Mouse (Mus musculus): ENCODE results near the gene Fto. TPM values are rescaled to one million over a fixed set of nuclear protein-coding genes. Genes with fewer than 3 reads are reported as not detected.

Gene Fto
- polyA plus RNA-seq (2016; fragmentation: Nextera tagmentation; extraction: Ambion mirVana), result 102 and 109 TPM in 2 replicates

DNA sequence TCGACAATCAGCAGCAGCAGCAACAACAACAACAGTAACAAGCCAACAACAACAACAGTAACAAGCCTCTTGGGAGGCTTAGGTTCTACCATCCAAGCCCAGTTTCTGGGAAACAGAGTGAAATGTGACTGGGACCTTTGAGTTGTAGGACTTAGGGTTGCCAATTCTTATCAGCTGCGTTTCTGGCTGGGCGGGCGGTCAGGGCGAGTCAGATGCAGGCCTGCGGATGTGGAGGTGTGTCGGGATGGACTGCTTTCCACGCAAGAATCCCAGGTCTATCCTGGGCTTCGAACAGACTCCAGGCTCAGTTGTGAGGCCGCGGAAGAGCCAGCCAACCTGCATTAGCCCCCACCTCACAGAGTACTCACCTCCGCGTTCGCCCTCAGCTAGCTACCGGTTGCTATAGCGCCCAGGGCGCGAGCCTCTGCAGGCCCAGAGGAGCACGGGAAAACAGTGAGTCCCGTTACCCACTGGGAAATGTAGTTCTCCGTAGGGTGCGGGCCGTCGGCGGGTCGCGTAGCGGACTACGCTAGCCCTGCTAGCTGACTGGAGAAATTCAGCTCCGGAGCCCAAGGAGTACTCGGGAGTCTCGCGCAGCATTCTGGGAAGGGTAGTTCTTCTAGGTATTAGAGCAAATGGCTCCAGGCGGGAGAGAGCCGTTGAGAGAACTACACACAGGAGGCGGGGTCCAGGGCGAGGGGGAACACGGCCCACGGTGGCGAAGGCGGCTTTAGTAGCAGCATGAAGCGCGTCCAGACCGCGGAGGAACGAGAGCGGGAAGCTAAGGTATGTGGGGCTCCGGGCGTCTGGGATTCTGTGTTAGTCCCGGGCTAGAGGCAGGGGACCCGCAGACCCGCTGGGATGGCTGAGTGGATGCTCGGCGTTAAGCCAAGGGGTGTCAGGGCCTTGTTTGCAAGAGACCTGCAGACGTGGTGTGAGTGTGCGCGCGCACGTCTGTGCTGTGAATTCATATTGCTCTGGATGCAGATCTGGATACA, at the start of gene Fto, which contains the start of gene Rpgrip1l:
Gene Fto (plus strand): TSS at position 691 of the 998 bp plus-strand sequence.
Gene Rpgrip1l (minus strand): TSS at position 428 of the 998 bp plus-strand sequence.
- 1% methylated on average over 59 of the region's 59 CpGs for WGBS

GRCm38 (mm10) chr8:91263939-91264338, 49.4 kb upstream of the Fto start:
- Histone ChIP-seq H3K27ac (no peak overlapping the region), H3K4me3 (no peak overlapping the region), H3K4me1 (no peaks in the 10 kb centered on the region), H3K36me3 (no peaks in the 10 kb centered on the region), H3K9me3 (no peaks in the 10 kb centered on the region), H3K9ac (no peak overlapping the region), H3K4me2 (replicated peaks) (no peak overlapping the region), H3K27me3 (replicated peaks) (no peaks in the 10 kb centered on the region)
- WGBS, result 82% methylated on average over 3 of the region's 3 CpGs
- no peak for ATAC-seq (ENCODE audit: low FRiP score, low read depth)

More for the DNA sequence above, at the start of gene Fto, which contains the start of gene Rpgrip1l:
- no peaks in the 10 kb centered on the region for H3K27me3 ChIP-seq (replicated peaks)
- peak within 1 kb of the TSS; percentile 87 for H3K4me2 ChIP-seq (replicated peaks)
- peak within 1 kb of the TSS; percentile 85 for H3K9ac ChIP-seq
- no peak within 1 kb of the TSS for H3K27ac ChIP-seq
- H3K36me3 ChIP-seq, result 0 out of 2 replicates have a peak, but pooled peaks cover 3% of the 10 kb centered on the region
- peak within 1 kb of the TSS; percentile 70 for H3K4me3 ChIP-seq
- H3K4me1 ChIP-seq, result peaks cover 21% of the 10 kb centered on the region
- H3K9me3 ChIP-seq, result no peaks in the 10 kb centered on the region
- peak; percentile 99 for ATAC-seq (ENCODE audit: low FRiP score, low read depth)

DNA sequence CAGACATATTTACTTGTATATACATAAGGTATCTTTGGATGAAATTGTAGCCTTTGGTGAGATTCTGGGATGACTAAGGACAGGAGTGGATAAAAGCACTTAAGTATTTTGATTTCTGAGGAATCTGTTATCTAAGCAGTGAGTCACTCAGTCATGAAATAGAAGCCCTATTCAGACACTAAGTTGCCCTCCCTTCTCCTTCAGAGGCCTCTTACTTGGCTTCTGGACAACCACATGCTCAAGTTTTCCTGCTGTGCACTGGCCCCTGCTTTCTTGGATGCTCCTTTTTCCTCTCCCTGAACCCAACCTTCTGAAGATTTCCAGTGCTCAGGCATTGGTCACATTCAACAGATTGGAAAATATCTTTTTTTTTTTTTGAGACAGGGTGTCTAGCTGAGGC, 48.8 kb upstream of the Fto start:
- Histone ChIP-seq H3K4me3 (no peak overlapping the region), H3K27me3 (replicated peaks) (no peaks in the 10 kb centered on the region), H3K9me3 (no peaks in the 10 kb centered on the region), H3K4me1 (no peaks in the 10 kb centered on the region), H3K4me2 (replicated peaks) (no peak overlapping the region), H3K27ac (no peak overlapping the region), H3K9ac (no peak overlapping the region), H3K36me3 (no peaks in the 10 kb centered on the region)
- no peak for ATAC-seq (ENCODE audit: low FRiP score, low read depth)

- no peaks in the 10 kb centered on the region for H3K27me3 ChIP-seq (replicated peaks)
- no peak overlapping the region for H3K4me3 ChIP-seq
- no peak for ATAC-seq (ENCODE audit: low FRiP score, low read depth)
Measured at GRCm38 (mm10) chr8:91269374-91269958, 43.9 kb upstream of the Fto start.

GRCm38 (mm10) chr8:91273493-91273892, 39.8 kb upstream of the Fto start:
- Histone ChIP-seq H3K36me3 (no peaks in the 10 kb centered on the region; the same call in 1 of the 2 replicates), H3K4me1 (no peaks in the 10 kb centered on the region), H3K27me3 (replicated peaks) (no peaks in the 10 kb centered on the region), H3K9me3 (0 out of 2 replicates have a peak, but pooled peaks cover 4% of the 10 kb centered on the region), H3K27ac (no peak overlapping the region), H3K4me2 (replicated peaks) (no peak overlapping the region), H3K4me3 (no peak overlapping the region), H3K9ac (no peak overlapping the region)
- no peak for ATAC-seq (ENCODE audit: low FRiP score, low read depth)
- WGBS, result 94% methylated on average over 5 of the region's 5 CpGs

More at GRCm38 (mm10) chr8:91269374-91269958, 43.9 kb upstream of the Fto start:
- H3K9ac ChIP-seq, result no peak overlapping the region
- H3K4me2 ChIP-seq (replicated peaks), result no peak overlapping the region
- H3K36me3 ChIP-seq, result no peaks in the 10 kb centered on the region
- WGBS, result 81% methylated on average over 2 of the region's 2 CpGs
- no peaks in the 10 kb centered on the region for H3K9me3 ChIP-seq
- no peaks in the 10 kb centered on the region for H3K4me1 ChIP-seq
- no peak overlapping the region for H3K27ac ChIP-seq

DNA sequence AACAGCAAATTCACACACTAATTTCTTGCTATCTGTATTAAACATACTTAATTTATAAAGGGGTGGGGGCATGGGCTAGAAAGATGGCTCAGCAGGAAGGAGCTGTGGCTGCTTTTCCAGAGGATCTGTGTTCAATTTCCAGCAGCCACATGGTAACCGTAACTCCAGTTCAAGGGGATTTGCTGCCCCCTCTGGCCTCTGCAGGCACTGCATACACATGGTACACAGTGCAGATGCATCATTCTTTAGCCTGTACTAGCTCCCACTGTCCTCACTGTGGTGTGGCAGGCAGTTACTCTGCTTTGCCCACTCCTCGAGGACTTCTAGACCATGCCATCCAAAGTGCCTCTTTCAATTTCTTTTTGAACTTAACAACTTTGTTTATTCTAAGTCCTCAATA, 37.0 kb upstream of the Fto start:
- H3K36me3 ChIP-seq, result no peaks in the 10 kb centered on the region; the same call in 1 of the 2 replicates
- H3K4me2 ChIP-seq (replicated peaks), result no peak overlapping the region
- no peak overlapping the region for H3K27ac ChIP-seq
- no peak overlapping the region for H3K4me3 ChIP-seq
- no peaks in the 10 kb centered on the region for H3K4me1 ChIP-seq
- ATAC-seq (ENCODE audit: low FRiP score, low read depth), result no peak
- H3K9ac ChIP-seq, result no peak overlapping the region
- H3K27me3 ChIP-seq (replicated peaks), result no peaks in the 10 kb centered on the region
- 0 out of 2 replicates have a peak, but pooled peaks cover 4% of the 10 kb centered on the region for H3K9me3 ChIP-seq
- WGBS, result 92% methylated on average over 2 of the region's 2 CpGs

- ATAC-seq (ENCODE audit: low FRiP score, low read depth), result no peak
- no peaks in the 10 kb centered on the region for H3K27me3 ChIP-seq (replicated peaks)
- no peaks in the 10 kb centered on the region for H3K4me1 ChIP-seq
- no peak overlapping the region for H3K4me3 ChIP-seq
- no peak overlapping the region for H3K27ac ChIP-seq
- H3K36me3 ChIP-seq, result no peaks in the 10 kb centered on the region; the same call in 1 of the 2 replicates
- H3K9me3 ChIP-seq, result 0 out of 2 replicates have a peak, but pooled peaks cover 4% of the 10 kb centered on the region
- WGBS, result 88% methylated on average over 5 of the region's 5 CpGs
- no peak overlapping the region for H3K9ac ChIP-seq
- H3K4me2 ChIP-seq (replicated peaks), result no peak overlapping the region
Measured at GRCm38 (mm10) chr8:91278060-91278459, 35.3 kb upstream of the Fto start.

DNA sequence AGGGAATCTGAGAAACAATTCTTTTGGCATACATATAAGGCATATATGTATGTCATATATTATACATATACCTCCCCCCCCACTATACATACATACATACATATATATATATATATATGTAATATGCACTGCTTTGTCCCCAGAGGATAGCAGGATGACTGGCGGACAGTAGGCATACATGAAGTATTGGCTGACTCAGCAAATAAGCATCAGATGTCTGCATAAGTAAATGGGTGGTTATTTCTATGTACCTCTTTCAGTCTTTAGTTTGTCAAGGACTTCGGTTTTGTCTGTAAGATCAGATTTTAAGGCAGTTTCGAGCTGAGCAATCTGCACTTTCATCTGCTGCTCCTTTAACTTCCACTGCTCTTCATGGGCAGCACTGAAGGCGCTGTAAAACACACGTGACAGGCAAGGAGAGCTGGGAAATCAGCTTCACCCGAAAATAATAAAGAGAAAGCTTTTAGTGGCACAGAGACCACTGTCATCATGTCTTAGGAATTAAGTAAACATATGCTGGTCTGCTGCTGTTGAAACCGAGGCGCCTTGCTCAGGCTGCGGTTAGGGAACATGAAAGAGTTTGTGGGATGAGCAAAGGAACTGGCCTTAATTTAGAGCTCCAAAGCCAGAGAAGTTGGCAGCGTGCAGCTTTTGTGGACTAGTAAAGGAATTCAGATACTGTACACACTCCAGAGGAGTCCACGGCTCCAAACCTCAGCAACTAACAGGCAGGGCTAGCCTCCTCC, 32.7 kb upstream of the Fto start:
- WGBS, result 88% methylated on average over 11 of the region's 11 CpGs
- Histone ChIP-seq H3K36me3 (no peaks in the 10 kb centered on the region), H3K27ac (no peak overlapping the region), H3K4me1 (no peaks in the 10 kb centered on the region), H3K9ac (no peak overlapping the region), H3K4me2 (replicated peaks) (no peak overlapping the region), H3K27me3 (replicated peaks) (no peaks in the 10 kb centered on the region), H3K9me3 (0 out of 2 replicates have a peak, but pooled peaks cover 4% of the 10 kb centered on the region), H3K4me3 (no peak overlapping the region)
- no peak for ATAC-seq (ENCODE audit: low FRiP score, low read depth)

DNA sequence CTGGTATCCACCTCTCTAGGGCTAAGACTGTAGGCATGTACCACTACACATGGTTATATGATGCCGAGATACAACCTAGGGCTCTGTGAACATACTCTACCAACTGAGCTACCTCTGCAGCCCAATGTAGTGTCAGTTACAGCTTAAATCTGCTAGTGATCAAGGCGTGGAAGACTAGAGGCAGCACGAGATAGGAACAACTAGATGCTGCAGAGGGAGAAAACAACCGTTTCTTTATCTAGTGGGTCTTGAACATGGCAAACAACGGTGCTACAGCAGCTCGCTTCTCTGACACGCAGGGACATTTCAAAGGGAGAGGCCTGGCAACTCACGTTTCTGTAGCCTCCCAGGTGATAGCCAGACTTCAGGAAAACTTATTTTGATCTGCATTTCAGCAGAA, 31.8 kb upstream of the Fto start:
- Histone ChIP-seq H3K36me3 (no peaks in the 10 kb centered on the region), H3K4me2 (replicated peaks) (no peak overlapping the region), H3K9ac (no peak overlapping the region), H3K4me1 (no peaks in the 10 kb centered on the region), H3K27ac (no peak overlapping the region), H3K9me3 (0 out of 2 replicates have a peak, but pooled peaks cover under 1% of the 10 kb centered on the region), H3K27me3 (replicated peaks) (no peaks in the 10 kb centered on the region), H3K4me3 (no peak overlapping the region)
- ATAC-seq (ENCODE audit: low FRiP score, low read depth), result no peak
- 89% methylated on average over 8 of the region's 8 CpGs for WGBS

DNA sequence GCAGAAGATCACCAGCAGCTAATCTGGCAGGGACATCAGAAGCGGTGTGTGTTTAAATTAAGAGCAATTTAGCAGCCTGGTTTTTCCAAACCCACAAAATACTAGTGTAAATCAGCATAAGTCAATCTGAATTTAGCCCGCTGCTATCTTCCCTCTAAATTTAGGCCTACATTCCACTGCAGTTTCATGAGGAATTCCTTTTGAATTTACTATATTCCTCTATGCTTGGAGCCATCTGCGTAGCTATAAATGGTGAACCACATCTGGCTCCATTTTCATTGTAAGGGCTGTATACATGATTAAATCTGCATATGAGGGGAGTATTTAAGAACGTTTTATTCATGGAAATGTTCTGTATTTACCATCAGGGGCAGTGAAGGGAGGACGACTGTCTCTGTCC, 30.7 kb upstream of the Fto start:
- no peak overlapping the region for H3K9ac ChIP-seq
- no peaks in the 10 kb centered on the region for H3K27me3 ChIP-seq (replicated peaks)
- no peak overlapping the region for H3K4me2 ChIP-seq (replicated peaks)
- H3K27ac ChIP-seq, result no peak overlapping the region
- no peaks in the 10 kb centered on the region for H3K36me3 ChIP-seq
- ATAC-seq (ENCODE audit: low FRiP score, low read depth), result no peak
- WGBS, result 78% methylated on average over 5 of the region's 5 CpGs
- no peaks in the 10 kb centered on the region for H3K9me3 ChIP-seq
- H3K4me3 ChIP-seq, result no peak overlapping the region
- H3K4me1 ChIP-seq, result no peaks in the 10 kb centered on the region

- ATAC-seq (ENCODE audit: low FRiP score, low read depth), result no peak
- H3K4me1 ChIP-seq, result no peaks in the 10 kb centered on the region
- no peak overlapping the region for H3K9ac ChIP-seq
- H3K36me3 ChIP-seq, result no peaks in the 10 kb centered on the region
- no peaks in the 10 kb centered on the region for H3K9me3 ChIP-seq
- H3K4me3 ChIP-seq, result no peak overlapping the region
- H3K27ac ChIP-seq, result no peak overlapping the region
- WGBS, result 91% methylated on average over 1 of the region's 1 CpGs
- H3K27me3 ChIP-seq (replicated peaks), result no peaks in the 10 kb centered on the region
- H3K4me2 ChIP-seq (replicated peaks), result no peak overlapping the region
Measured at GRCm38 (mm10) chr8:91283815-91284214, 29.5 kb upstream of the Fto start.

GRCm38 (mm10) chr8:91286237-91286636, 27.1 kb upstream of the Fto start:
- no peak overlapping the region for H3K4me3 ChIP-seq
- 83% methylated on average over 8 of the region's 8 CpGs for WGBS
- H3K36me3 ChIP-seq, result no peaks in the 10 kb centered on the region
- no peaks in the 10 kb centered on the region for H3K27me3 ChIP-seq (replicated peaks)
- H3K9me3 ChIP-seq, result no peaks in the 10 kb centered on the region
- ATAC-seq (ENCODE audit: low FRiP score, low read depth), result no peak
- H3K4me2 ChIP-seq (replicated peaks), result no peak overlapping the region
- H3K9ac ChIP-seq, result no peak overlapping the region
- H3K4me1 ChIP-seq, result no peaks in the 10 kb centered on the region
- H3K27ac ChIP-seq, result no peak overlapping the region

All from neural tube, embryonic 12.5 days (tissue).